Mouse (Mus musculus): ENCODE measurements around the gene Lime1. TPM values are rescaled to one million over a fixed set of nuclear protein-coding genes. Genes with fewer than 3 reads are reported as not detected.

Gene Lime1
- polyA plus RNA-seq (2012; rRNA removed), result 110 and 111 TPM in 2 replicates

GRCm38 (mm10) chr2:181379778-181380177 lies at the start of gene Lime1:
Gene Lime1, plus strand, starts transcription at chr2:181380078.

GRCm38 (mm10) chr2:181364860-181365596 lies 14.8 kb upstream of the Lime1 start, which contains the start of the genes Zgpat and Arfrp1:
Gene Zgpat, plus strand, starts transcription at chr2:181364928.
Gene Arfrp1, minus strand, starts transcription at chr2:181365404.

Other genes starting within 250 kb of the Lime1 start
- gene Kcnq2, start 244.8 kb upstream of the Lime1 start, polyA plus RNA-seq (2012; rRNA removed), result 66.5 and 69.9 TPM in 2 replicates
- 86.1 and 90.0 TPM in 2 replicates for gene Eef1a2, start 223.1 kb upstream of the Lime1 start, polyA plus RNA-seq (2012; rRNA removed)
- 247 and 280 TPM in 2 replicates for gene Ppdpf, start 192.8 kb upstream of the Lime1 start, polyA plus RNA-seq (2012; rRNA removed)
- gene Ptk6, start 177.3 kb upstream of the Lime1 start, polyA plus RNA-seq (2012; rRNA removed), result 0.02 and 0.03 TPM in 2 replicates
- gene Srms, start 166.9 kb upstream of the Lime1 start, polyA plus RNA-seq (2012; rRNA removed), result 0.15 and 0.21 TPM in 2 replicates
- gene Fndc11, start 160.1 kb upstream of the Lime1 start, polyA plus RNA-seq (2012; rRNA removed), result 0.07 and 0.09 TPM in 2 replicates
- gene Helz2, start 138.1 kb upstream of the Lime1 start, polyA plus RNA-seq (2012; rRNA removed), result 2.3 and 3.6 TPM in 2 replicates
- 32.1 and 35.0 TPM in 2 replicates for gene Gmeb2, start 92.0 kb upstream of the Lime1 start, polyA plus RNA-seq (2012; rRNA removed)
- 686 and 740 TPM in 2 replicates for gene Stmn3, start 65.6 kb upstream of the Lime1 start, polyA plus RNA-seq (2012; rRNA removed)
- gene Rtel1, start 60.3 kb upstream of the Lime1 start, polyA plus RNA-seq (2012; rRNA removed), result 119 and 121 TPM in 2 replicates
- gene Zgpat, start 15.2 kb upstream of the Lime1 start, polyA plus RNA-seq (2012; rRNA removed), result 122 and 128 TPM in 2 replicates
- gene Arfrp1, start 14.7 kb upstream of the Lime1 start, polyA plus RNA-seq (2012; rRNA removed), result 106 and 119 TPM in 2 replicates
- gene Zbtb46, start 79.3 kb downstream of the Lime1 start, polyA plus RNA-seq (2012; rRNA removed), result 10.5 and 11.4 TPM in 2 replicates
- not detected in 2 replicates for gene Abhd16b, start 113.1 kb downstream of the Lime1 start, polyA plus RNA-seq (2012; rRNA removed)
- 124 TPM in 2 replicates for gene Tpd52l2, start 117.1 kb downstream of the Lime1 start, polyA plus RNA-seq (2012; rRNA removed)
- gene Dnajc5, start 140.4 kb downstream of the Lime1 start, polyA plus RNA-seq (2012; rRNA removed), result 136 and 141 TPM in 2 replicates
- gene Uckl1, start 204.8 kb downstream of the Lime1 start, polyA plus RNA-seq (2012; rRNA removed), result 140 and 143 TPM in 2 replicates
- gene Prpf6, start 211.8 kb downstream of the Lime1 start, polyA plus RNA-seq (2012; rRNA removed), result 47.0 and 50.2 TPM in 2 replicates
- gene Zfp512b, start 212.7 kb downstream of the Lime1 start, polyA plus RNA-seq (2012; rRNA removed), result 131 and 132 TPM in 2 replicates
- gene Samd10, start 219.1 kb downstream of the Lime1 start, polyA plus RNA-seq (2012; rRNA removed), result 106 and 110 TPM in 2 replicates

Measured in central nervous system, embryonic 14 days (tissue).